Mouse (Mus musculus) stomach, postnatal 0 days (tissue): Measurements from ENCODE around the gene Gm10097.

Experiments
- CTCF ChIP-seq: IDR thresholded peaks from 2 replicates; pipeline ENCODE4 v1.5.1; 2016; ENCODE audit warnings: antibody characterized with exemption, low read depth, mild to moderate bottlenecking, moderate library complexity
- EP300 ChIP-seq: optimal IDR thresholded peaks from 2 replicates; pipeline ENCODE3; 2016; ENCODE audit warnings: antibody characterized with exemption

DNA sequence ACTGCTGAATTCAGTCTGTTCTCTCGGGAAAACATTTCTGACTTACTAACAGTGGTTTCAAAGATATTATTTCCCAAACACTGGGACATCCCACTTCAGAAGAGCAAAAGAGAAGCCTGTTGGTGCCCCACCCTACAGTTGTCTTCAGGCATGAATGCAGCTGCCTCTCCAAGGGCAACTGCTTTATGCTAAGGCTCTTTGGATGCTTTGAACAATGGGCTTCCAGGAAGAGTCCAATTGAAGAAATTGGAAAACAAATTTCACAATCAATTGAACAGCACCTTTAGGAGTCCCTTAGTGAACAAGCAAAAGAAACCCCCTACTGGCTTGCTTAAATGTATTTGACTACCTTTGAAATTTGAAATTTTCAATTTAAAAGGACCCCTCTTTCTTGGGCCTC, 41.8 kb upstream of the Gm10097 start:
- TF ChIP-seq CTCF (no peak), EP300 (no peak)
